Mouse (Mus musculus) megakaryocyte-erythroid progenitor cell, adult 5-6 weeks (primary cell): ENCODE measurements around the gene Gemin2. TPM values are rescaled to one million over a fixed set of nuclear protein-coding genes. Genes with fewer than 3 reads are reported as not detected.

ENCODE experiments used
- ATAC-seq: replicated peaks from 2 replicates; pipeline ENCODE4 v1.8.0; 2016; ENCODE audit warnings: mild to moderate bottlenecking, inconsistent platforms; ENCODE audit not compliant: severe bottlenecking, poor library complexity, low FRiP score, low TSS enrichment
- total RNA-seq, 2 experiments: library from RNA; stranded (forward) in 1 of 2; stranded (reverse) in 1 of 2; fragments of 200-1000, 215-1000 nt in 1 of 2; fragments of >200 nt in 1 of 2; fragmentation: Nextera tagmentation in 1 of 2; gene quantifications; 2 replicates each; pipeline ENCODE4 v1.2.3; 2014 to 2017

Gemin2 gene
- 26.8 and 41.3 TPM in 2 replicates for total RNA-seq (2014; fragmentation: Nextera tagmentation)
- 23.1 and 28.5 TPM in 2 replicates for total RNA-seq (2017)

GRCm38 (mm10) chr12:59013234-59013633 is at the start of gene Gemin2:
Gemin2 (plus strand) TSS chr12:59013393.
- ATAC-seq: peak; percentile 81

GRCm38 (mm10) chr12:58964583-58964982 is 48.6 kb upstream of the Gemin2 start:
- peak; percentile 90 for ATAC-seq

DNA sequence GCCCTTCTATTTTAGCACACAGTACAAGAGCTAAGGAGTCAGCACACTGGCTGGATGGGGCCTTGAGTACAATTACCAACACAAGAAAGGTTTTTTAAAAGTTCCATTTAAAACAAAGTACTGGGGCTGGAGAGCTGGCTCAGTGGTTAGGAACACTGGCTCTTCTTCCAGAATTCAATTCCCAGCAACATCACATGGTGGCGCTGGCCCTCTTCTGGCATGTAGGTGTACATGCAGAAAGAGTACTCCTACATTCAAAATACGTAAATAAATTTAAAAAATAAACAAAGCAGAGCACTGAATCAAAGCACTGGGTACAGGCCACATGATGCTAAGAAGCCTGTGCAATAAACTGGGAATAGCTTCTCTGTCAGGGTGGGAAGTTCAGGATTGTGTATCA is 36.2 kb upstream of the Gemin2 start:
- peak; percentile 66; the same call in 1 of the 2 replicates for ATAC-seq

DNA sequence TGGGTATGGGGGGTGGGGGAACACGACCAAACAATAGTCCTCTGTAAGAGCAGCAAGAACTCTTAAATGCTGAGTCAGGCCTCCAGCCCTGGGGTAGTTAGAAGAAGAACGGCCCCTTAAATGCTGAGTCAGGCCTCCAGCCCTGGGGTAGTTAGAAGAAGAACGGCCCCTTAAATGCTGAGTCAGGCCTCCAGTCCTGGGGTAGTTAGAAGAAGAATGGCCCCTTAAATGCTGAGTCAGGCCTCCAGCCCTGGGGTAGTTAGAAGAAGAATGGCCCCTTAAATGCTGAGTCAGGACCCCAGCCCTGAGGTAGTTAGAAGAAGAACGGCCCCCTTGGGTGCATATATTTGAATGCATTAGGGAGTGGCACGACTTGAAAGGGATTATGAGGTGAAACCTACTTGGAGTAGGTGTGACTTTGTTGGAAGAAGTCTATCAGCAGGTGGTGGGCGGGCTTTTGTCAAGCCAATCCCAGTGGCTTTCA is 32.0 kb upstream of the Gemin2 start:
- ATAC-seq: peak; percentile 75

- ATAC-seq: no peak
Measured at GRCm38 (mm10) chr12:58985766-58986165, 27.4 kb upstream of the Gemin2 start.

DNA sequence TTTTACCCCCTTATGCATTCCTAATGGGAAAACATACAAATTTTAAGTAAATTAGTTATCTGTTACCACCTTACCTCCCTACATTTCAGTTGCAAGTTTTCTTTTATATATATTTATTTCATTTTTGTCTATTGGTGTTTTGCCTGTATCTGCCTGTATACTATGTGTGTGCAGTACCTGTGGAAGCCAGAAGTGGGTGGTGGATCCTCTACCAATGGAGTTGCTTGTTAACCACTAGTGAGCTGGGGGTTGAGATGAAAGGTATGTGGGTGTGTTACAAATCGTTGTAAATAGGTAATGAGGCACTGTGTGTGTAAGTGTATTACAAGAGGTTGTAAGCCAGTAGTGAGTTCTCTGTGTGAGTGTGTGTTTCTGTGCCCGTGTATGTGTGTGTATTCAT is 2.7 kb upstream of the Gemin2 start:
- ATAC-seq: no peak

DNA sequence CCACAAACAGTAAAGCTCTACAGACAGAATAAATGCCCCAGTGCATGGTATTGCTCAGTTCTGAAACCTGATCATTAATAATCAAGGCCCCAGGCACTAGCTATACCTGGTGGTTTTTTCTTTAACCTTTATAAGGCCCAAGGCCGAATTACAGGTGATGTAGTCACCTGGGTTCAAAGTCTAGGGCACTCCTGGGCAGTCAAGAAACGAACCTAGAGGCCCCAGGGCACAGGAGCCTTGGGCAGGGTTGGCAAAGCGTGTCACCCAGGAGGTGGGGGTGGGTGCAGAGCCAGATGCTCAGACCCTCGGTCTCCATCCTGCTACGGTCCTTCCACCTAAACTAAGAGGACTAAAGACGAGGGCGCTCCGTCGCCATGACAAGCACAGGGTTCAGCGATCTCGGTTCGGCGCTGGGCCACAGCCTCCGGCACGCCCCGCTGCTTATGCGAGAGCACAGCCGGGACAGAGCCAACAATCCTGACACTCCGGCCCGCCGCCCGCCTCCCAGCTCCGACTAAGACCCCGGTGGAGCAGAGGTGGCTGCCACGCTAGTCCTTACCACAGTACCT is 1.8 kb upstream of the Gemin2 start:
- ATAC-seq: peak; percentile 66

DNA sequence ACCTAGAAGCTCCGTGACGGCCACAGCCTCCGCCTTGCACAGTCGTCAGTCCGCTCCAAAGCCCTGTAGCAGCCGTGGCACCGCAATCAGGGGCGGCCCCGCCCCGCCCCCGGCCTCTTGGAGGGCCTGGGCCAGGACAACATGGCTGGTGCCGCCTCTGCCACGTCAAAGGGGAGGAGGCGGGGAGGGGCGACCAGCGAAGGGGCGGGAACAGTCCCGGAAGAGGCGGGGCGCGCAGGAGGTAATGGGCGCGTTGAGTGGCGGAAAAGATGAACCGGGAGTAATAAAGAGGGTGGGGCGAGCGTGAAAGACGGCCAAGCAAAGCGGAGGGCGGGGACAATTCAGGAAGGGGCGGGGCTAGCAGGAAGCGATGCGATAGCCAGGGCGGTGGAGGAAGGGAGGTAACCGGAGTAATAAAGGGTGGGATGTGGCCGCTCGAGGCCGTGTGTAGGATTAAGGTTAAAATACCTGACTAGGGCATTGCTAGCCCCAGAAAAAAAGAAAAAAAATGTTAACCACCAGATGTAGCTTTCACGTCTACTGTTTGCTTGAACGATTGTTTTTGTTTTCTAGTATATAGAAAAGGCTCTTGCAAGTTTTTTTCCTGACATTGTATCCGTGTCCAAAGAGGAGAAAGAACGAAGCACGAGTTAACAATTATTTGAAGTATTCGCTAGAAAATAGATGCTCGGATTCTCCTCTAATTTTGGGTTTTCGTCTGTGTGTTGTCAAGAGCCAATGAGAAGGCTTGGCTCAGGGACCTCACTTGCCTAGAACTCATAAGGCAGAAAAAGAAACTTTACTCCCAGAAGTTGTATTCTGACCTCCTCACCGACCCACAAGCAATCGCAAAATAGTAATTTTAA is 1.1 kb upstream of the Gemin2 start, which contains the start of gene Sec23a:
Gene Sec23a (minus strand): TSS at position 174 of the 866 bp plus-strand sequence.
- ATAC-seq: peak; percentile 84

GRCm38 (mm10) chr12:59012710-59013091 is 492 bp upstream of the Gemin2 start:
- no peak for ATAC-seq

GRCm38 (mm10) chr12:59017970-59018369 is 4.8 kb downstream of the Gemin2 start:
- ATAC-seq: no peak

DNA sequence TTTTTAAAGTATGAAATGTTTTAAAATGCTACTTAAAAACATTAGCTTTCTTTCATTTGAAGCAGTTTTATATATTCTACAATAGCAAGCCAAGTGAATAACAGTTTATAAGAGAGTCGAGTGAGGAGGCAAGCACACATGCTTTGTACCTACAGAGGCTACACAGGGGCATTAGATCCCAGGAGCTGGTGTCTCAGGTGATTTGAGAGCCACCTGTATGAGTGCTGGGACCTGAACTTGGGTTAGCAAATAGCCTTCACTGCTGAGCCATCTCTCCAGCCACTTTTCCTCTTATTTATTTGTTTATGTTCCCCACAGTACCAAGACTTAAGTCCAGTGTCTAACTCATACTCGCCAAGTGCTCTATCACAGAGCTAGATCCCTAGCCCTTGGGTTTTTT is 6.7 kb downstream of the Gemin2 start:
- ATAC-seq: no peak

GRCm38 (mm10) chr12:59021306-59021705 is 8.1 kb downstream of the Gemin2 start:
- ATAC-seq: no peak

DNA sequence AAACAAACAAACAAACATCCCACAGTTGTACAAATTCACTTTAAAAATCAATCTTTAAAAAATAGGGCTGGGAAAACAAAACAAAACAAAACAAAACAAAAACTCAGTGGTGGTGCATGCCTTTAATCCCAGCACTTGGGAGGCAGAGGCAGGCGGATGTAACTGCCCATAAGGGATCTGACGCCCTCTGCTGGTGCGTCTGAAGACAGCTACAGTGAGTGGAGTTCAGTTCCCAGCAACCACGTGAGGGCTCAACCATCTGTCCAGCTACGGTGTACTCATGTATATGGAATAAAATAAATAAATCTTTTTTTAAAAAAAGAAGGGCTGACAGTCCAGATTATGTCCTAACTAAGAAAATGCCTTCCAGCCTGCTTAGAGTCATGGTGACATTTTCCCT is 18.9 kb downstream of the Gemin2 start:
- ATAC-seq: 0 out of 2 replicates have a peak, but pooled peaks have one; percentile 65

DNA sequence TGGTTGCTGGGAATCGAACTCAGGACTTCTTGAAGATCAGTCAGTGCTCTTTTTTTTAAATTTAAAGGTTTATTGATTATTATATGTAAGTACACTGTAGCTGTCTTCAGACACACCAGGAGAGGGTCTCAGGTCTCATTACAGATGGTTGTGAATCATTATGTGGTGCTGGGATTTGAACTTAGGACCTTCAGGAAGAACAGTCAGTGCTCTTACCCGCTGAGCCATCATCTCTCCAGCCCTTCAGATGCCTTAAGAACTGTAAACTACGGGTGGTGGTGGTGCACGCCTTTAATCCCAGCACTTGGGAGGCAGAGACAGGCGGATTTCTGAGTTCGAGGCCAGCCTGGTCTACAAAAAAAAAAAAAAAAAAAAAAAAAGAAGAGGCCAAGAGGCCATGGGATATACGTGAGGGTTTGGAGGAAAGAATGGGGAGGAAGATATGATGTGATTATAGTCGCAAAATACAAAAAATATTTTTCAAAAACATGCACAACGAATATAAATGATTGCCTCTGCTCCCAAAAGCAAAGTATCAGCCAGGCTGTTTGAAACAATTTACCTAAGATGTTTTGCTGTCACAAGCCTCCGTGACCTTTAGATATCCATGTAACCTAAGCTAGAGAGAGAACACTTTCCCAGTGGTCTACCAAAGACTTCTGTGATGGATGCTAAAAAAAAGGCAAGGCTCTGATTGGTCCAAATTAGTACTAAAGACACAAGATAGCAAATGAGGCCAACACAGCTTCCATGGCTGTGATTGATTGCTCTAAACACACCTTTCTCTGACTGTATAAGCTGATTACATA is 26.2 kb downstream of the Gemin2 start:
- ATAC-seq: no peak

DNA sequence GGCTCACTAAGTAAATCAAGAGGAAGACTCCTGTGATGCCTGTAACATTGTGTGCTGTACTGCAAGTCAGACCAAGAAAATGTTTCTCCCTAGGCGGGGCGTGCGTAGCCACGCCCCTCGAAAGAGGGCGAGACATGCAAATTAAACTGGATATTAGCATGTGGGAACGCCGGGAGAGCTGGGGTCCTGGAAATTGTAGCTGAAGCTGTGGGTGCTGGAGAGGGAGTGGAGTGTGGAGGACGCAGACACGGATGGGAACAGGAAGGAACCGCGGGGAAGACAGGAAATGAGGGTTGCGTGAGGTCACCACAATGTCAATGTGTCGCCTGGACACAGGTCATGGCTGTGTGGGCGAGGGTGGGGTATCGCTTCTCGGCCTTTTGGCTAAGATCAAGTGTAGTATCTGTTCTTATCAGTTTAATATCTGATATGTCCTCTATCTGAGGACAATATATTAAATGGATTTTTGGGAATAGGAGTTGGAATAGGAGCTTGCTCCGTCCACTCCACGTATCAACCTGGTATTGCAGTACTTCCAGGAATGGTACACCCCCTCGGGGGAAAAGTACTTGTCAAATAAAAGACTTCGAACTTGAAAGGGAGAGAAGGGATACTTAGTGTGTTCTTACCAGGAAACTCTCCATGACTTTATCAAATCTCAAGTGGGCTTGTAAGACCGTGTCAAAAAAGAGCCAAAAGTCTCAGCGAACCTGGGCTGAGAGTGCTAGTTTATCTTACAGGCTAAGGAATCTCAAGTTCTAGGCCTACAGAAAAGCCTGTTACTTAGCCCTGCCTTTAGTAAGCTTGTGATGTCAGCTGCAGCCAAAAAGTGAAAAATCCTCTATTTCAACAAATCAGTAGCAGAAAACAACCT is 27.0 kb downstream of the Gemin2 start:
- ATAC-seq: peak; percentile 88

GRCm38 (mm10) chr12:59040851-59041250 is 27.7 kb downstream of the Gemin2 start:
- ATAC-seq: peak; percentile 74

- no peak for ATAC-seq
Measured at GRCm38 (mm10) chr12:59052470-59052869, 39.3 kb downstream of the Gemin2 start.

DNA sequence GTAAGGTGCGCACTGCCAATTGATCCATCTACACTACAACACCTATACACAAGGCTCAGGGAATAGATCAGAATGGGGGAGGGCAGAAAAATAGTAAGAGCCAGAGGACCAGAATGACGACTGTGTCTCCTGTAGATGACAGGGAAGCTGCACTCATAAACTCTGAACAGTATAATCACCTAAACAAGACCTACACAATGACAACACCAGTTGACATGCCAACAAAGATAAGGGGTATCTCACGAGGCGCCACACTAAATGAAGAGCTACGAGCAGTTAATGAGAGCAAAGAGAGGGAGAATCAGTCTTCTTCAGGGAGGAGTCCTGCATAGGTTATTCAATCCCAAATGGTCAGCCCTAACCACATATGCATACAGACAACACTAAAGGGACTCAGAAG is 40.0 kb downstream of the Gemin2 start:
- peak; percentile 95 for ATAC-seq

GRCm38 (mm10) chr12:59053976-59054375 is 40.8 kb downstream of the Gemin2 start:
- no peak for ATAC-seq
